Mouse (Mus musculus): ENCODE measurements around the gene Eif2b4.

Gene Eif2b4

GRCm38 (mm10) chr5:31199321-31199892 lies 6.2 kb upstream of the Eif2b4 start:
- DNase-seq = peak; percentile 23

DNA sequence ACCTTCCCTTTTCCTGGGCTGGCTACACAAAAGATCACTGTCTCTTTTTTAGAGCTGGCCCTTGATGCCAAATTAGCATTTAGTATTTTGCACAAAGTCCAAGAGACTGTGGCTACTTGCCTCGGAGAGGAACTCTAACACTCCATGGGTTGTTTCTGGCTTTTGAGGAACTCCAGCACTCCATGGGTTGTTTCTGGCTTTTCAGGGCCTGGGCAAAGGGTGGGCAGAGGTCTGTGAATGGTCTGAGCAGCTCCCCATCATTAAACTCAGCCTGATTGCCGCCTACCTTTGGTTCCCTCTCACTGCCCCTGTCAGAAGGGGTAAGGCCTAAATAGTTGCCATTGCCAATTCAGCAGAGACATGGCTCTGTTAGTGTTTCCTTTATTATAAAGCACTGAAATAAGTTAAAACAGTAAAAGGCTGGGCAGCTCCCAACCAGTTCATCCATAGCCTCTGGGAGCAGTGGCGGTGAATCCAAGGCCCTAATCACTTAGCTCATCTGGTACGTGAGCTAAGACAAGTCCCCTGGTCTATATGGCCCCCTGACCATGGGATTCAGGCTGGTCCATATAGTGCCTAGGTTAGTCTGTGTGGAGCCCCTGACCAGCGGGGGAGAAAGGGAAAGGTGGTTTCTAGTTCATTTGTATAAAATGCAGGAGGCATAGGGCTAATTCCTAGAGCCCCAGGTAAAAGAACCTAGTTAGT lies 5.5 kb upstream of the Eif2b4 start:
- DNase-seq = no peak

GRCm38 (mm10) chr5:31198170-31198569 lies 4.9 kb upstream of the Eif2b4 start:
- DNase-seq = no peak

DNA sequence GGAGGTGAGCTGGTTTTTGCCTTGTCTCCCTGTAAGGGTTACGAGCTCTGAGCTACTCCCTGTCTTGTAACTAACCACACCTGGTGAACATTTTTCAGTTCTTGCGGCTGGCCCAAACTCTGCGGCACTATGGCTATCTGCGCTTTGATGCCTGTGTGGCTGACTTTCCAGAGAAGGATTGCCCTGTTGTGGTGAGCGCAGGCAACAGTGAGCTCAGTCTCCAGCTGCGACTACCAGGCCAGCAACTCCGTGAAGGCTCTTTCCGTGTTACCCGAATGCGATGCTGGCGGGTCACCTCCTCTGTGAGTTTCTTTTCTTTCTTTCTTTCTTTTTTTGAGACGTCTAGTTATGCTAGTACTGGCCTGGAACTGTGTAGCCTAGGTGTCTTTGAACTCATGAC lies 3.8 kb upstream of the Eif2b4 start:
- DNase-seq = no peak

DNA sequence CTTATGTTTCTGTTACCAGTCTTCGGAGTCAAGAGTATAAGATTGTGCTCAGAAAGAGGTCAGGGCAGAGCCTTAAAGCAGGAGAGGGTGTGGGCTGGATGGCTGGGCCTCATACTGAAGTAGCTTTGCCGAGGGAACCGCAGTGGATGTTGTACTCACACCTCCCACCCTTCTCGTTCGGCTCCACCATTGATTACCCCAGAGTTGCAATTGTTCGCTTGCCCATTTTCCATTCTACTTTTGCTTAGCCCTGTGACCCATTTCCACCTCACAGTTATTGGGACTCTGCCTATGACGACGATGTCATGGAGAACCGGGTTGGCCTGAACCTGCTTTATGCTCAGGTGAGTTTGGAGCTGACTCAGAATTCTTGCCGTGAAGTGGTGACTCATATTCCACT lies 3.0 kb upstream of the Eif2b4 start:
- no peak for DNase-seq

GRCm38 (mm10) chr5:31195671-31196070 lies 2.4 kb upstream of the Eif2b4 start:
- no peak for DNase-seq

DNA sequence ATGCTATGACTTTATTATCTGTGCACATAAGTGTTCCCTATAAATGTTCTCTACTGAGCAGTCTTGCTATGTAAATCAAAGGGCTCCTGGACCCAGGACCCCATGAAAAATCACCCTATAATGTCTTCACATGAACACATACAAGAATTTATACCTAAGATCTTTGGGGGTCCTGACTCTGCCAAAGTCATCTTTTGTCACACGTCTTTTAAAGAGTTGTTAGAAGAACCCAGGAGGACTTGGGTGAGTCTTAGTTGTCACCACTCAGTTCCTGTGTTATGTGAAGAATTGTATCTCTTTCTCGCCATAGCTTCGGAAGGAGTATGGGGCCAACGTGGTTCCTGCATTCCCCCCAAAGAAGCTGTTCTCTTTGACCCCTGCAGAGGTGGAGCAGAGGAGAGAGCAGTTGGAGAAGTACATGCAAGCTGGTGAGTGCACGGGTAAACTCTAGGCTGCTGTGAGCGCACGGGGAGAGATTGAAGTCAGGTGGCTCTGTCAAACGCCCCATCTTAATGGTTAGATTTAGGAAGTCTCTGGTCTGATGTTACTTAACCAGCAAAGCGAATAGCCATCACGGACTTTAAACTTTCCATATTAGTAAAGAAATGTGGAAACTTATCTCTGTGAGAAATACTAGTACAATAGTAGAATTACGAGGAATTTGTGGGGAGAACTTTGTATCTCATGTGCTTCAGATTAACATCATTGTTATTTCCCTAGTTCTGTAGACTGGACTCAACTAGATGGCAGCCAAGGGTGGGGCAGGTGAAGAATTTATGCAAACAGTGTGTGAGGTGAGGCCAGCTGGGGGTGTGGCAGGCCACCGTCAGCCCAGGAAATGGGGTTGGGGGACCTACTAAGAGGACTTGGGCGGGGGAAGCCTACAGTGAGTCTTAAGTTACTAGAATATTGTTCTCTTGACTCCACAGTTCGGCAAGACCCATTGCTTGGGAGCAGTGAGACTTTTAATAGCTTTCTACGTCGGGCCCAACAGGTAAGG lies 1.6 kb upstream of the Eif2b4 start:
- DNase-seq = no peak

DNA sequence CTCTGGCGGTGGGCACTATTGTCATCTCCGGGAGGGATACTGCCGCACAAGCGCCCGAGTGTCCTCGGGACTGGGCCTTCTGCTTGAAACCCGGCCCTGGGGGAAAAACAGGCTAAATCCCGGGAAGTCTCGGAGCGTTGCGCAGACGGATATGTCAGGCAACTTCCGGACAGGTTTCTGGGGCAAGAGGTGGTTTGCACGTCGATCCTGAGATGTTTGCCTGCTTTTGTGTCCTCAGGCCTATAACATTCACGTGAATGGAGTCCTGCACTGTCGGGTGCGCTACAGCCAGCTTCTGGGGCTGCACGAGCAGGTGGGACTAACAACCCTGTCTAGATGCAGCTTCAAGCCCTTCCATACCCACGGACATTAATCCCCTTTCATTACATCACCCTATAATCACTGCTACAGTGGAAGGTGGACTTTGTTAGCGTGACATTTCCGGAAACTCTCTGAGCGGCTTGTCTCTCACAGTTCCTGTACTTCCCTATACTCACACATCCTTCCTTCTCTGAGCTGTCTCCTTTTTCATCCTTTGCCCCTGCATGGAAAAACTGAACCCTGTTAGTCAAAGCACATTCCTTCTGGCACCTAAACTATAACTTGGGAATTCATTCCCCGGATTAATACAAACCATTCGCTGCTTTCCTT lies 526 bp upstream of the Eif2b4 start:
- DNase-seq = no peak

- DNase-seq = no peak
Measured at GRCm38 (mm10) chr5:31192045-31192938, 938 bp downstream of the Eif2b4 start.

- DNase-seq = no peak
Measured at GRCm38 (mm10) chr5:31190201-31190600, 3.0 kb downstream of the Eif2b4 start.

GRCm38 (mm10) chr5:31188223-31188840 lies 4.9 kb downstream of the Eif2b4 start:
- DNase-seq = no peak

DNA sequence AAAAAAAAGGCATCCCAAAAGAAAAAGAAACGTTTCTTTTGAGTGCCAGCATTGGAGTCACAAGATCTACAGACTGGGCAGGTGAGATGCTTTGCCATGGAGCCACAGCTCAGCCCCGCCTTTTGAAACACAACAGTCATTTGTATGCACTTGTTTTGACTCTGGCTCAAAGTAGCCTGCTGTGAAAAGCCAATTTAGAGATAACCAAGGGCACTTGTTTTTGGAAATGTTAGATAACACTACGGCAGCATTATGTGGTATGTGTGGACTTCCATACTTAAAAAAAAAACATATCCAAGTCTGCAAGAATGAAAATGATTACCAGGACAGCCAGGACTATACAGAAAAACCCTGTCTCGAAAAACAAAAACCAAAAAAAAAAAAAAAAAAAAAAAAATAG lies 9.6 kb downstream of the Eif2b4 start:
- DNase-seq = no peak

DNA sequence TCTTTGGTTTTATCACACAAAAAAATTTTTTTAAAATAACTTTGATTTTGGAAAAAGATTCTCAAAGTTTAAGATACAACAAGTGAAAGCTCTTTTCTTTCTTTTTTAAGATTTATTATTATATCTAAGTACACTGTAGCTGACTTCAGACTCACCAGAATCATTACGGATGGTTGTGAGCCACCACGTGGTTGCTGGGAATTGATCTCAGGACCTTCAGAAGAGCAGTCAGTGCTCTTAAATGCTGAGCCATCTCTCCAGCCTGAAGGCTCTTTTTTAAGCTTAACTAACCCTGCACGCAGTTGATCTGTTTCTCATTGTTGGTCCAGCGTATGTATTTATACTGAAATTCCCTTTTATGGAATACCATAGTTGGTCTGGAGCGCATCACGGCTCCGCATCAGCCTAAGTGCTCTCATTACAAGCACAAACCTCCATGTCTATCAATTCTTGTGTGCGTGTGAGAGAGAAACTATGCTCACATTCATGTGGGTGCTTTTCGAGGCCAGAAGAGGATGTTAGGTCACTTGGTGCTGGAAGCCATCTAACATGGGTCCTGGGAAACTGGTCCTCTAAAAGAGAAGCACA lies 12.0 kb downstream of the Eif2b4 start:
- DNase-seq = no peak

DNA sequence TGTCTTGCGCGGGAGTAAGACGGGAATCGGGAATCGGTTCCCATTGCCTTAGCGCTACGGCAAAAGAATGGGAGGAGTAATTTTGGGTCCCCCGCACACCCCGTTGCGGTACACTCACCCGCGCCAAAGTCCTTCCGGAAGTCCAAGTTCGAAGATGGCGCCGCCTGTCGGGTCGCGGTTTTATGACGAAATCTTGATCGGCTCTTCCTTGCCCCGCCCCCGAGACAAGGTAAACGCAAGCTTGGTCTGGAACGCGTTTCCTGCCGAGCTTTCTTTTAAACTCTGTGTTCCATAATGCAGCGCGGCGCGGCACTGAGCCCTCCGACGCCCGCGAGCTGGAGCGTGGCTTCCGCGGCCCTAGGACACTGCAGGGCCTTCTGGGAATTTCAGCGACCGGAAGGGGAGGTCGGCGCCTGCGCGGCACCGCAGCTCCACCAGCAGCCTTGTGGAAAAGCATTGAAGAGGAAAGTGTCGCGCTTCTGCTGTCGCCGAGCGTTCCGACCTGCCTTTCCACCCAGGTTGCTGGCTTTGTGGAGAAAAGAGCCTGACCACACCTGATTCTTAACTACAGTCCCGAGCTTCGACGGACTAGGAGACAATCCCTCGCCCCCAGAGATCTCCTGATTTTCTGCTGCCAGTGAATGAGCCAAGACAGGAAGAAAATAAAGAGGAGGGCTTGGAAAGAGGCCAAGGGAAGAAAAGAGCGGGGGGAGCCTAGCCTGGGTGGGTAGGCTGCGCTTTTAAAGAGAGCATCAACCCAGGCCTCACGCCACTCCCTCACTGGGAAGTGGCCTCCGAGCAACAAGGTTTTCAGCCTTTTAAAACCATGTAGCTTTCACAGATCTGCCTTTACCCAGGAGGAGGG lies 13.2 kb downstream of the Eif2b4 start, which contains the start of the genes Gm29609 and Gtf3c2:
Gene Gm29609, minus strand, starts transcription at position 146 of the 865 bp plus-strand sequence.
Gene Gtf3c2, minus strand, starts transcription at position 379 of the 865 bp plus-strand sequence.
- peak; percentile 97 for DNase-seq

DNA sequence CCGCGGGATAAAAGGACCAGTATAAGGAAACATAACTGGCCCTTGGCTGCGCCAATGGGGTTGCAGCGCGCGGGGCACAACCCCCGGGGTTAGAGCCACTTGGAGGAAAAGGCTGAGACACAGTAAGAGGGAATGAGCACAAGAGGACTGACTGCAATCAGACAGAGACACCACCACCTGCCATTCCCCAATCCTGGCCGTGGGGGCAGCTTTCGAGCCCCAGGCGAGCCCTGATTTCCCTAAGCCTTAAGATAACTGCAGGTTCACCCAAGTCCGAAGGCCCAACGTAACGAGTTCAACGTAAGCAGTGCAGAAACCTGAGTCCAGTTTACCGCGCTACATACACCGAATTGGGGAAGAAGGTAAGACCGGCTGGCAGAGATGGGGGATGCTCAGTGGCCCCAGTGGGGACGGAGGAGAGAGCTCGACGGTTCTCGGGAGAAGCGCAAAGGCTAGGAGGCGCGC lies 13.9 kb downstream of the Eif2b4 start:
- DNase-seq = no peak

DNA sequence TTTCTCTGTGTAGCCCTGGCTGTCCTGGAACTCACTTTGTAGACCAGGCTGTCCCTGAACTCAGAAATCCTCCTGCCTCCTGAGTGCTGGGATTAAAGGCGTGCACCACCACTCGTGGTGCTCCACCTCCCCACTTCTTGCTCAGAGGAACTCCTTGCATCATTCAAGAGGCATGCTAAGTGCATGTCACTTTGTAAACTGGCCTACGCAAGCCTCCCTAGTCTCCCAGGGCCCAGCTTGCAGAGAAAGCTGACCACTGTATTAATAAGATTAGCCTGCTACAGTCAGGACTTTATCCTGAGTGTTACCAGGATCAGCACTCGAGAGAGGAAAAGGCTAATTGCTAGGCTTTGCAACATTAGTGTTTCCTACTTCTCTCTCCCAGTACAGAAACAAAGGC lies 24.6 kb downstream of the Eif2b4 start:
- DNase-seq = no peak

DNA sequence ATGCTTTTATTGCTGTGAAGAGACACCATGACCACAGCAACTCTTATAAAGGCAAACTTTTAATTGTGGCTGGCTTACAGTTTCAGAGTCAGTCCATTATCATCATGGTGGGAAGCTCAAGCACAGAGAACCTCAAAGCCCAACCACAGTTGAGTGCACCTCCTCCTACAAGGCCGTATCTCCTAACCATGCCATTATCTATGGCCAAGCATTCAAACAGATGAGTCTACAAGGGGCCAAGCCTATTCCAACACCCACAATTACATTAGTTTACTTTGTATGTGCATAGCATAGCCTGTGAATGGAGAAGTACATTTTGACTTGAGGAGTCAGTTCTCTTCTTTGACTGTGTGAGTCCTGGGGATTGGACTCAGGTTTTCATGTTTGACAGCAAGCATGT lies 28.4 kb downstream of the Eif2b4 start:
- no peak for DNase-seq

DNA sequence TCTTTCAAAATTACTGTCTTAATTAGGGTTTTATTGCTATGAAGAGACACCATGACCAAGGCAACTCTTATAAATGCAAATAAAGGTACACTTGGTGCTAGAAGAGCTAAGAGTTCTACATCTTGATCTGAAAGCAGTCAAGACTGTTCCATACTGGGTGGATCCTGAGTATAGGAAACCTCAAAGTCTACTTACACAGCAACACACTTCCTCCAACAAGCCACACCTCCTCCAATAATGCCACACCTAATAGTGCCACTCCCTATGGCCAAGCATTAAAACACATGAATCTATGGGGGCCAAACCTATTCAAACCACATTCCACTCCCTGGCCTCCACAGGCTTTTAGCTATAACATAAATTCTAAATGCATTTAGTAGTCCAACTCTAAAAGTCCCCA lies 30.8 kb downstream of the Eif2b4 start:
- no peak for DNase-seq

GRCm38 (mm10) chr5:31154152-31154553 lies 39.1 kb downstream of the Eif2b4 start, which contains the start of gene Mpv17:
Gene Mpv17 (minus strand): TSS chr5:31154251.
- DNase-seq = peak; percentile 80

All from cerebellum, adult 8-10 months (tissue).